Mouse (Mus musculus): Measurements from ENCODE around the gene Cluap1.

GRCm38 (mm10) chr16:3884201-3885064, 24.2 kb upstream of the Cluap1 start, which contains the start of the genes Zfp597 and Gm20695:
- peak; percentile 85 for TF ChIP-seq POLR2A (IDR thresholded peaks at IDR 0.05; ENCODE audit: control insufficient read depth, extremely low read depth, insufficient read depth, low read length, poor library complexity)
- TF ChIP-seq CTCF (IDR thresholded peaks at IDR 0.05; ENCODE audit: borderline replicate concordance, control insufficient read depth, extremely low read depth, insufficient read depth, low read length, poor library complexity), result no peak
